Mouse (Mus musculus): Measurements from ENCODE around the gene Cpeb2.

Gene Cpeb2

GRCm38 (mm10) chr5:43232480-43233315, at the start of gene Cpeb2:
Cpeb2 (plus strand) TSS chr5:43233170.
- peak; percentile 62 for DNase-seq (ENCODE audit: extremely low spot score, low read depth, low spot score)

GRCm38 (mm10) chr5:43183556-43183955, 49.4 kb upstream of the Cpeb2 start:
- DNase-seq (ENCODE audit: extremely low spot score, low read depth, low spot score): no peak

- DNase-seq (ENCODE audit: extremely low spot score, low read depth, low spot score): no peak
These were observed 48.1 kb upstream of the Cpeb2 start for GRCm38 (mm10) chr5:43184834-43185233.

DNA sequence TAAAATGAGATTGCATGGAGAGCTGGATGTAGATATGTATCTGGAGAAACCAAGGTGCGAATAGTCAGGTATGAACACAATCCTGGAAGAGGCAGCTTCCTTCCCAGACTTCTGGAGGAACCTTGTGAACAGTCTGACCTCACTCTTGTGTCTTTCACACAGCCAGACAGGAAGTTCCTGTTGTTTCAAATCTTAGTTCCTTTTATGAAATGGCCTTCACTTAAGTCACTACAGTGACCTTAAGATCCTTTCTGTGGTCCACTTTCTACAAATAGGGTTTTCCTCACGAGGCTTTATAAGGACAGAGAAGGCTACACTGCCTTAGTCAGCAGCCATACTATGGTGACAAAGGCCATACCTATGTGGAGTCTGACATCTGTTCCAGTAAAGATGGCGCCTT, 47.5 kb upstream of the Cpeb2 start:
- no peak for DNase-seq (ENCODE audit: extremely low spot score, low read depth, low spot score)

GRCm38 (mm10) chr5:43200686-43201085, 32.3 kb upstream of the Cpeb2 start:
- no peak for DNase-seq (ENCODE audit: extremely low spot score, low read depth, low spot score)

DNA sequence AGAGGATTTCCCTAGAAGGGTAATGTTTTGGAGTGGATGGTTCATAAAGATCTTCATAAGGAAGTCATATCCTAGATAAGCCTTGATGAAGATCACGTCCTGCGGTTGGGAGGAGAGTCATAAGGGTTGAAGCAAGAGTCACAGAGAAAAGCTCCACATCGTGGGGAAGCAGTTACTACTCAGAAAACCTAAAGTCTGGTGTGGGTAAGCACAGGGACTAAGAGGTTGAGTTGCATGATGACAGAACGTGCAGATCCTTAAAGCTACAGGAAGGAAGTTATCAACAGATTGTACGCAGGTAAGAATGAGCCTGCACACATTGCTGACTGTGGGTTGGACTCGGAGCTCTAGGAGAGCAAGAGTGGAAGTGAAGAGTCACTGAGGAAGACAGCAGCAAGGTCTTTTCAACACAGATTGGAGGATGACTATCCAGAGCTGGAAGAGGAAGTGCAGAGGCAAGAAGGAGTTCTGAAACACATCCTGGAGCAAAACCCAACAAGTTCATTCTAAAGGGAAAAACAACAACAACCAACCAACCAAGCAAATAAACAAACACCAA, 26.4 kb upstream of the Cpeb2 start:
- no peak for DNase-seq (ENCODE audit: extremely low spot score, low read depth, low spot score)

DNA sequence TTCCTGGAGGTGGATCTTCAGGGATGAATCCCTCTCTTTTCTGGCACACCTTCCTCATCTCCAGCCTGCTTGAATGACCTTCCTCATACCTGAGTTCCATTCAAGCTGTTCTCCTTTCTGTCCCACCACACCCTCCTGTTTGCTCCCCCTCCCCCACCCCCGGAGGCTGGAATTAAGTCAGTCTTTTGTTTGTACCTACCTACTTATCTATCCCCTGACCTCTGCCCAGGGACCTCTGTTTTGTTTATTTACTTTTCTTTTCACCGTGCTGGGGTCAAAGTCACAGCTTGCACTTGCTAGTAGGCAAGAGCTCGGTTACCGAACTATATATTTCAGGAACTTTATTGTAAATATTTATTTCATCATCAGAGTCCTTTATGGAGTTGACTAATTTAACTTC, 15.5 kb upstream of the Cpeb2 start:
- no peak for DNase-seq (ENCODE audit: extremely low spot score, low read depth, low spot score)

DNA sequence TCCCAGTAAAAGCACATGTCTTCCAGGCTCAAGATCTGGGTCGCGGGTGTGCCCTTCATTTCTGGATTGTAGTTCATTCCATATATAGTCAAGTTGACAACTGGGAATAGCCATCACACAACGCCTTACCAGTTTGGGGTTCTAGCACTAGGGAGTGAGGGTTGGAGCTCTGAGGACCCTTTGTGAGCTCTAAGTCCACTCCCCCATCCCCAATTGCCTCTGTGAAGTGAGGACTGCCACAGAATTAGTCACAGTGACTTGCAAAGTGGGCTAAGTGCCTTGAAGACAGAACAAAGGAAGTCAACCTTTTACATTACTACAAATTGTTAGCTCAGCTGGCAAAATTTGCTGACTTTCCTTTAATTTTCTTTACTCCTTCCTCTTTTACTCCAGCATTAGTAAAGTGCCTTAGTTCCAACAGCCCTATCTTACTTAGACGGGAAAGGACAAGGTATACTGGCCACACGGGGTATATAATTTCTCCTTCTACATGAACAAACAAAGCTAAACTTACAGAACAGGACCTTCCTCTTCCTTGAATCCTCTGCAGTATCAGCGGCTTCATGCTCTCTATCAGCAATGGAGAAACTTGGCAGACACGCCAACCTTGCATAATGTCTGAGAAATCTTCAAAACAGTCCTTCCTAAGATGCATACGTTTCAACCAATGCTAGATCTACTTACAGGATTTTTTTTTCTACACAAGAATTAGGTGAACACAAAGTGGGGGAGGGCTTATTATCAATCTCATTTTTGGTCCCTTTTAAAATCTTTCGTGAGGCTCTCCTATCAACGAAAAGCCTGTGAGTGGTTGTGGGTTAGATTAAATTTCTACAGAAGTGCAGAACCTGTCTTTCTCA, 14.8 kb upstream of the Cpeb2 start:
- no peak for DNase-seq (ENCODE audit: extremely low spot score, low read depth, low spot score)

DNA sequence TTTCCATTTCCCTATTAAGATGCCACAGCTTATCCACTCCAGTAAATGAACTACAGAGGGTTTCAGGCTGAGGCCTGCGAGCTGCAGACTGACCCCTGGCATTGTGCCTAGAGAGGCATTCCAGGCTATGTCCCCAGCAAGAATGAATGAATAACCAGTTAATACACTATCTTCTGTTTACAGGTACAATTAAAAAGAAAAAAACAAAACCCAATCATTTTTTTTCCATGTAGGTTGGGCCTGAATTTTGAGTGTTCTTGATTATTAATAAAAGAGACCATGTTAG, 14.2 kb upstream of the Cpeb2 start:
- no peak for DNase-seq (ENCODE audit: extremely low spot score, low read depth, low spot score)

DNA sequence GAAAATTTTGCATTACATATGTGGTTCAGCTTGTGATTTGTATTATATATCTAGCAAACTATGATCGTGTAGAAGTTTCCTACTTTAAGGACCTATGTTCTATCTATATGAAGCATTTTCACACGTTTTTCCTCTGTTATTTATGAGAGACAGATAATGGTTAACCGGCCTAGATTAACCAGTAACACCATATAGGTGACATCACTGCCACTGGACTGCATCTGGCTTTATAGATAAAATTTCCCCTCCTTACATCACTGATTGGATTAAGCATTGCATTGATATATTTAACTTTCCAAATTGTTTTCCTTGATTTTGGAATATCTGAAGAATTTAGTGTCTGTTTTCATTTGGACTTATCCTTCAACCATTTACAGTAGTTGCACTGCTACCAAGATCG, 9.6 kb upstream of the Cpeb2 start:
- no peak for DNase-seq (ENCODE audit: extremely low spot score, low read depth, low spot score)

GRCm38 (mm10) chr5:43224245-43224644, 8.7 kb upstream of the Cpeb2 start:
- no peak for DNase-seq (ENCODE audit: extremely low spot score, low read depth, low spot score)

DNA sequence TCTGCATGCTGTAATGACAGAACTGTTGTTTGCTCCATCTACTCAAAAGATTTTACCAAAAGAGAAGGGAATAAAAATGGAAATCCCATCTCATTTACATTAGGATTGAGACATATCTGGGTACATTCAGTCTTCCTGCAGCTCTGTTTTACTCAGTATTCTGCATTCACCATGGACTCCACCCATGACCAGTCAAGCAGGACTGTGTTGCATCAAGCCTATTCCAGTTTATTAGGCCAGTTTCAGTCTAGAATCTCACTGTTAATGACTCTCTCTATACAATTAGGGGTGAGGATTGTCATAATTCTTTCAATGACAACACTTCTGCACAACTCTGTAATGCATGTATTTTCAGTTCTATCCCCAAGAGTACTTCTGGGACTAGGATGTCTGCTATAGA, 6.8 kb upstream of the Cpeb2 start:
- no peak for DNase-seq (ENCODE audit: extremely low spot score, low read depth, low spot score)

- no peak for DNase-seq (ENCODE audit: extremely low spot score, low read depth, low spot score)
These were observed 5.4 kb upstream of the Cpeb2 start for GRCm38 (mm10) chr5:43227607-43228006.

- DNase-seq (ENCODE audit: extremely low spot score, low read depth, low spot score): no peak
These were observed 1.9 kb upstream of the Cpeb2 start for GRCm38 (mm10) chr5:43231061-43231460.

GRCm38 (mm10) chr5:43232149-43232479, 856 bp upstream of the Cpeb2 start:
- no peak for DNase-seq (ENCODE audit: extremely low spot score, low read depth, low spot score)

DNA sequence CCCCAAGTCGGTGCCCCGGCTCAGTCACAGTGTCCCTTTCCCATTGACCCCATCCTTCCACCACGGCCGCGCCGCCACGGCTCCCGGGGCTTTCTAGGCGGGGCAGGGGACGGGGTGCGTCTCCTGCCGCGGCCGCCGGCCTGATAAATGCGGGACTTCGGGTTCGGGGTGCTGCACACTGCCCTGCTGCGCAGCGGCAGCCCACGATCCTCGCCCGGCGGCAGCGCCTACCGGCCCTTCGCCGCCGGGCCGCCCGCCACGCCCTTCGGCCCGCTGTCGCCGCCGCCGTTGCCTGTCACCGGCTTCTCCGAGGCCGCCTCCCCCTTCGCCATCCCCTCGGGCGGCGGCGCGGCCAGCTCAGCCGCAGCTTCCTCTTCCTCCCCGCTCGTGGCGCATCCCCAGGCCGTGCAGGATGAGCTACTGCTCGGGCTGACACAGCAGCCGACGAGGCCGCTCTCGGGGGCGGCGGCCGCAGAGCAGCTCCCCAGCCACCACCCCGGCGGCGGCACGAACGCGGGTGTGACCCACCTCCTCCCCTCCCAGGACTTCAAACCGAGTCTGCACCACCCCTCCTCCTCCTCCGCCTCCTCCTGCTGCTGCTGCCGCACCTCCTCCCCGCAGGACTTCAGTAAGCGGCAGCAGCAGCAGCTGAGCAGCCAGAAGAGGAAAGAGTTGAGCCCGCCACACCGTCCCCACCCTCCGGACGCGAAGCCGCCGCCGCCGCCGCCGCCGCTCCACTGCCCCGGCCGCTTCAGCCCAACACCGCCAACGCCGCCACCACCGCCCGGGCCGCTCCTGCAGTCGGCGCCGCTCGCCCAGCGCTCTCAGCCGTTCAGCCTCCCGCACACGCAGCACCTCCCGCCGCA, 579 bp downstream of the Cpeb2 start:
- no peak for DNase-seq (ENCODE audit: extremely low spot score, low read depth, low spot score)

DNA sequence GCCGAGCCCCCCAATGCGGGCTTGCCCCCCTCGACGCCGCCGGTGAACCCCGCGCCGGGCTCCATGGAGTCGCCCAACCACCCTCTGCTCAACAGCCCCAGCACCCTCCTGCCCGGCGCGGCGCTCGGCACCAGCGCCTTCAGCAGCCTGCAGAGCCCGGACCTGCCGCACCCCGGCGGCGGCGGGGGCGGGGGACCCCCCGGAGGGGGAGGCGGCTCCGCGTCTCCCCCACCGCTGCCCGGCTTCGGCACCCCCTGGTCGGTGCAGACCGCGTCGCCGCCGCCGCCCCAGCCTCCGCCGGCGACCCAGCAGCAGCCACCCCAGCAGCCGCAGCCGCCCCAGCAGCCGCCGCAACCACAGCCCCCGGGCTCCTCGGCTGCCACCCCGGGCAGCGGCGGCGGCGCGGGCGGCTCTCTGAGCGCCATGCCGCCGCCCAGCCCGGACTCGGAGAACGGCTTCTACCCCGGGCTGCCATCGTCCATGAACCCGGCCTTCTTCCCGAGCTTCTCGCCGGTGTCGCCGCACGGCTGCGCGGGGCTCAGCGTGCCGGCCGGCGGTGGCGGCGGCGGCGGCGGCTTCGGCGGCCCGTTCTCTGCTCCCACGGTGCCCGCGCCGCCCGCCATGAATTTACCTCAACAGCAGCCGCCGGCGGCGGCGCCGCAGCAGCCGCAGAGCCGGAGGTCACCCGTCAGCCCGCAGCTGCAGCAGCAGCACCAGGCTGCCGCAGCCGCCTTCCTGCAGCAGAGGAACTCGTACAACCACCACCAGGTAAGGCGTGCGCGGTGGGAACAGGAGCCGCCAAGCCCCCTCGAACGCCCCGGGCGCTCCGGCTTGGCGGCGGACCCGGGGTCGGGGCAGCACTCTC, 1.6 kb downstream of the Cpeb2 start:
- DNase-seq (ENCODE audit: extremely low spot score, low read depth, low spot score): no peak

DNA sequence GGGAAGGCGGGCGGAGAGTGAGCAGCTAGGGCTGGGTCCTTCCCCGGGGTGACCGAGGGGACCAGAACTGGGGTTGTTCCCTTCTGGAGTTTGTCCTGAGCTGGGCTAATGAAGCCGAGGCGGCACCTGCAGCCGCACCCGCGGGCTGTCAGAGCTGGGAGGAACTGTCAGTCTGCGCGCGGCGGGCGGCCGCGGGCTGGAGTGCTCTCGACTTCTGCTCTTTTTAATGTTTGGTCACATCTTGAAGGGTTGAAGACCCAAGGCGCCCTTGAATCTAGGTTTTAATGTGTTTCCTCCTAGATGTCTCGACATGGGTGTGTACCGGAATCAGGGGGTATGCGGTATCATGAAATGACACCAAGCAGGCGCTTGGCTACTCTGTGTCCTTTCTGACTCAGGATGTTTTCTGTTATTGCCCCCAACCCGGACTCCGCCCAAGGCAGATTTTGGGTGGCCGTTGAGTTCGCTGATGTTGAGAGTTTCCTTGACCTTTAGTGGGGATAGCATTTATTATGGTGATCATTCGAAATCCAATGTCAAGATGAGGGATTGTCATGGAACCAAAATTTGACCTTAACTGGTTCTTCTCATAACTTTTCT, 2.3 kb downstream of the Cpeb2 start:
- DNase-seq (ENCODE audit: extremely low spot score, low read depth, low spot score): no peak

DNA sequence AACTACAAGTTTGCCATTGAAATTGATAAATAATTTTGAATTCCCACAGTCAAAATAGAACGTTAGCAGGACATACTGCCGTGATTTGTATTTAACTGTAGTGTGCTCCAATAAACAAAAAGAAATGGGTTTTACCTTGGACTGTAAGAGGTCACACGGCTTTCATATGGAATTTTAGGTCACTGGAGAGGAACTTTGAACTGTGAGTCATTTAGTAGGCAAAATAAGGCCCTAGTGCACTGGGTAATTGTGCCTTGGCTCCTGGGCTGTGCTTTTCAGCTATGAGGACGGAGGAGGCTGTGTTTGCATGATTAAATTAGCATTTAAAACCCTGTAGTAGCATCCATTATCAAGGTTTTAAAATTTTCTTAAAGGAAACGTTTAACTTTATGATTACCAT, 3.0 kb downstream of the Cpeb2 start:
- DNase-seq (ENCODE audit: extremely low spot score, low read depth, low spot score): no peak

GRCm38 (mm10) chr5:43236476-43236875, 3.5 kb downstream of the Cpeb2 start:
- no peak for DNase-seq (ENCODE audit: extremely low spot score, low read depth, low spot score)
